Mouse (Mus musculus): ENCODE measurements around the gene A4galt.

Gene A4galt

GRCm38 (mm10) chr15:83224136-83224766 is 27.3 kb downstream of the A4galt start:
- DNase-seq: no peak

- DNase-seq: peak; percentile 56
Measured at GRCm38 (mm10) chr15:83223208-83223962, 28.2 kb downstream of the A4galt start.

- no peak for DNase-seq
Measured at GRCm38 (mm10) chr15:83221721-83222120, 29.9 kb downstream of the A4galt start.

GRCm38 (mm10) chr15:83220368-83221013 is 31.1 kb downstream of the A4galt start:
- DNase-seq: no peak

GRCm38 (mm10) chr15:83215322-83216216 is 36.0 kb downstream of the A4galt start:
- no peak for DNase-seq

GRCm38 (mm10) chr15:83210229-83210628 is 41.3 kb downstream of the A4galt start:
- DNase-seq: peak; percentile 59

GRCm38 (mm10) chr15:83209719-83210118 is 41.9 kb downstream of the A4galt start:
- no peak for DNase-seq

- no peak for DNase-seq
Measured at GRCm38 (mm10) chr15:83209092-83209695, 42.4 kb downstream of the A4galt start.

- DNase-seq: peak; percentile 41
Measured at GRCm38 (mm10) chr15:83204731-83205451, 46.7 kb downstream of the A4galt start.

- no peak for DNase-seq
Measured at GRCm38 (mm10) chr15:83202412-83202811, 49.2 kb downstream of the A4galt start.

GRCm38 (mm10) chr15:83193413-83193812 is 58.2 kb downstream of the A4galt start:
- no peak for DNase-seq

- DNase-seq: no peak
Measured at GRCm38 (mm10) chr15:83182351-83182750, 69.2 kb downstream of the A4galt start.

- DNase-seq: peak; percentile 45
Measured at GRCm38 (mm10) chr15:83181800-83182330, 69.7 kb downstream of the A4galt start.

- no peak for DNase-seq
Measured at GRCm38 (mm10) chr15:83180004-83180403, 71.6 kb downstream of the A4galt start.

Data from liver (tissue).